Mouse (Mus musculus) C2C12 (cell line): ENCODE data around the gene Tnrc6c.

ENCODE experiments used
- CTCF ChIP-seq: IDR thresholded peaks from one replicate; pipeline ENCODE4 v1.5.1; 2011; ENCODE audit not compliant: control insufficient read depth, insufficient read depth, insufficient read length
- MAX ChIP-seq: IDR thresholded peaks from one replicate; pipeline ENCODE4 v1.6.1; 2011; ENCODE audit warnings: mild to moderate bottlenecking, control low read depth
- USF1 ChIP-seq: IDR thresholded peaks from one replicate; pipeline ENCODE4 v1.6.1; 2011; ENCODE audit warnings: low read depth, mild to moderate bottlenecking, control low read depth, moderate library complexity

GRCm38 (mm10) chr11:117775540-117775939 lies 121.5 kb downstream of the Tnrc6c start:
- TF ChIP-seq CTCF (no peak), MAX (no peak), USF1 (no peak)
